Mouse (Mus musculus) olfactory bulb, adult 2 months (tissue): ENCODE measurements around the gene Numa1. TPM values are rescaled to one million over a fixed set of nuclear protein-coding genes. Genes with fewer than 3 reads are reported as not detected.

Source experiments
- H3K27ac ChIP-seq: fragments of 200-500 bp; 2 replicates; pipeline ENCODE4 v1.5.1; 2012; ENCODE audit warnings: low read depth, low read length; ENCODE audit not compliant: insufficient read depth
- H3K4me1 ChIP-seq: fragments of 200-500 bp; 2 replicates; pipeline ENCODE4 v1.6.1; 2012; ENCODE audit warnings: low read length; ENCODE audit not compliant: control insufficient read depth, insufficient read depth
- H3K4me3 ChIP-seq: fragments of 200-500 bp; 2 replicates; pipeline ENCODE4 v1.5.1; 2012; ENCODE audit warnings: mild to moderate bottlenecking, low read depth, low read length, moderate library complexity; ENCODE audit not compliant: insufficient read depth
- CTCF ChIP-seq: fragments of 200-500 bp; IDR thresholded peaks from 2 replicates; pipeline ENCODE4 v1.5.1; 2012; ENCODE audit warnings: low read depth, mild to moderate bottlenecking, low read length, moderate library complexity; ENCODE audit not compliant: insufficient read depth
- POLR2A ChIP-seq: fragments of 200-500 bp; IDR thresholded peaks from 2 replicates; pipeline ENCODE4 v1.6.1; 2012; ENCODE audit warnings: mild to moderate bottlenecking, low read depth, low read length, moderate library complexity; ENCODE audit not compliant: insufficient read depth
- WGBS: fragments of 180-500 bp; shearing (Covaris S2); methylation state at CpG from one replicate; pipeline ENCODE4 v1.1.7; 2018; 5-methylcytosine and 5-hydroxymethylcytosine counted together
- polyA plus RNA-seq: library from polyadenylated mRNA; stranded (reverse); fragments of >200 nt; gene quantifications from 2 replicates; pipeline ENCODE4 v1.2.4, GENCODE M21; 2012; ENCODE audit warnings: low replicate concordance; ENCODE audit not compliant: missing spikeins, insufficient read depth, insufficient read length

Gene Numa1
- polyA plus RNA-seq, 1 experiment = not detected

- no peak for TF ChIP-seq POLR2A
- TF ChIP-seq CTCF = no peak
Measured at GRCm38 (mm10) chr7:101994241-101994640, 60.3 kb downstream of the Numa1 start.

GRCm38 (mm10) chr7:101998194-101998927 is 64.5 kb downstream of the Numa1 start:
- Histone ChIP-seq H3K4me1 (peaks cover 34% of the 10 kb centered on the region), H3K27ac (0 out of 2 replicates have a peak overlapping the region, but pooled peaks have one; percentile 17), H3K4me3 (no peak overlapping the region)
- TF ChIP-seq POLR2A = no peak
- TF ChIP-seq CTCF = peak; percentile 86
- WGBS = 37% methylated on average over 14 of the region's 14 CpGs

More at GRCm38 (mm10) chr7:101994241-101994640, 60.3 kb downstream of the Numa1 start:
- no peak overlapping the region for H3K27ac ChIP-seq
- H3K4me1 ChIP-seq = peaks cover 11% of the 10 kb centered on the region
- H3K4me3 ChIP-seq = no peak overlapping the region
- 88% methylated on average over 3 of the region's 3 CpGs for WGBS

- 80% methylated on average over 15 of the region's 15 CpGs for WGBS
- H3K4me1 ChIP-seq = peaks cover 34% of the 10 kb centered on the region
- no peak overlapping the region for H3K4me3 ChIP-seq
- peak overlapping the region; percentile 17; the same call in 1 of the 2 replicates for H3K27ac ChIP-seq
- no peak for TF ChIP-seq CTCF
- TF ChIP-seq POLR2A = no peak
Measured at GRCm38 (mm10) chr7:101999461-102000151, 65.7 kb downstream of the Numa1 start.

GRCm38 (mm10) chr7:102000296-102000695 is 66.4 kb downstream of the Numa1 start:
- H3K27ac ChIP-seq = peak overlapping the region; percentile 47
- 67% methylated on average over 8 of the region's 8 CpGs for WGBS
- H3K4me3 ChIP-seq = no peak overlapping the region
- TF ChIP-seq POLR2A (no peak), CTCF (no peak)
- peaks cover 34% of the 10 kb centered on the region for H3K4me1 ChIP-seq

GRCm38 (mm10) chr7:102000921-102001630 is 67.2 kb downstream of the Numa1 start:
- Histone ChIP-seq H3K4me1 (peaks cover 34% of the 10 kb centered on the region), H3K4me3 (no peak overlapping the region), H3K27ac (peak overlapping the region; percentile 47)
- TF ChIP-seq POLR2A = no peak
- TF ChIP-seq CTCF = no peak
- WGBS = 39% methylated on average over 26 of the region's 26 CpGs

GRCm38 (mm10) chr7:102006520-102006919 is 72.6 kb downstream of the Numa1 start:
- Histone ChIP-seq H3K27ac (no peak overlapping the region), H3K4me1 (peaks cover under 1% of the 10 kb centered on the region; the same call in 1 of the 2 replicates), H3K4me3 (no peak overlapping the region)
- TF ChIP-seq CTCF (no peak), POLR2A (no peak)
- 93% methylated on average over 1 of the region's 1 CpGs for WGBS

GRCm38 (mm10) chr7:102011855-102012254 is 77.9 kb downstream of the Numa1 start:
- Histone ChIP-seq H3K27ac (no peak overlapping the region), H3K4me3 (no peak overlapping the region), H3K4me1 (no peaks in the 10 kb centered on the region)
- WGBS = 76% methylated on average over 9 of the region's 9 CpGs
- TF ChIP-seq POLR2A (no peak), CTCF (no peak)

- Histone ChIP-seq H3K4me1 (no peaks in the 10 kb centered on the region), H3K27ac (no peak overlapping the region), H3K4me3 (no peak overlapping the region)
- WGBS = 80% methylated on average over 8 of the region's 8 CpGs
- no peak for TF ChIP-seq CTCF
- TF ChIP-seq POLR2A = no peak
Measured at GRCm38 (mm10) chr7:102013416-102013815, 79.5 kb downstream of the Numa1 start.
